Comparison of ENCODE assay signal across 18 mouse cellular contexts in the genomic region with DNA sequence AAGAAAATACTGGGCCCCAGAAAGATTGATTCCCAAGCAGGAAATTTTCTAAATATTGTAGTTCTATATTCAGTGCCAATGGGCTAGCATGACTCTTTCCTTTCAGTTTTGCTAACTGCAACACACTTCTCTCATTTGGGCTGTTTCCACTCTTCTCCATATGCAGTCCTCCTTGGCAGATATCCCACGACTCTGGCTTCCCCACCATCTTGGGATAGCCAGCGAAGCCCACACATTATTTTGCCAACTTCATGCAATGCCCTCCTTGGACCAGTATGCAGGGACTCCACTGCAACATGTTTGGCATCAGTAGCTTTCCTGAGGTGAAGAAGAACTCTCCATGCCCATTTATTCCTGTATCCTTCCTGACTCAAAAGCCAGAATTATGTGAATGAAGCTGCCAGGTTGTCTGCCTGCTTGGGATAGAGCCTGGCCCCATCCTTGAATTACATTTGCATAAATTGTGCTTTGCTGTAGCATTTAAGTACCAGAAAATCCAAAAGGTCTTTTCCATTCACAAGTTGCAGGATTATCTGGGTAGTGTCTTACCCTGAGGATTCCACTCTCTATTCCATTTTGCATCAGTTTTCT.
DNase-seq lines count a peak whose midpoint lies in the region; ATAC-seq and TF ChIP-seq lines count a peak whose summit lies in the region.
"Had no signal": no experiment of that assay in that cellular context is flagged by ENCODE, and none has a peak within 500 bp of the region (broad histone marks: within the 10 kb centered on the region; RNA-seq: fewer than 3 reads in every experiment).

No protein-coding gene starts in this region.

- TF ChIP-seq POLR2A in brain, embryonic 14.5 days (IDR thresholded peaks at IDR 0.05; ENCODE audit: borderline replicate concordance, extremely low read depth, insufficient read depth, insufficient read length, poor library complexity, severe bottlenecking): no peak

- intact Hi-C loops in heart, postnatal 10 days (cut with DNase I): no loop called here

- DNase-seq in forebrain, embryonic 11.5 days (ENCODE audit: low spot score): no peak
- no peak for DNase-seq in hindbrain, postnatal 0 days (ENCODE audit: low spot score)
- DNase-seq in brain, embryonic 14.5 days (ENCODE audit: low read depth): peak; percentile 35
- peak; percentile 65 for DNase-seq in forebrain, postnatal 0 days
- DNase-seq in heart, postnatal 10 days: no peak
- DNase-seq: adrenal gland, adult 2 months; adrenal gland, postnatal 25 days; cerebellum, adult 18-20 months; cerebellum, postnatal 25 days; gastrocnemius, postnatal 25 days; heart, postnatal 36 days; kidney, adult 18-20 months had no signal

- no peak overlapping the region for H3K9ac ChIP-seq in forebrain, embryonic 13.5 days
- no peak overlapping the region for H3K9ac ChIP-seq in forebrain, embryonic 11.5 days (ENCODE audit: low read length)
- no peak overlapping the region for H3K9ac ChIP-seq in hindbrain, embryonic 16.5 days (ENCODE audit: low read depth, low read length)
- H3K9ac ChIP-seq in hindbrain, postnatal 0 days (replicated peaks; ENCODE audit: low read length): no peak overlapping the region
- no peak overlapping the region for H3K9ac ChIP-seq in forebrain, postnatal 0 days
- H3K9ac ChIP-seq: embryonic facial prominence, embryonic 12.5 days; heart, embryonic 12.5 days; hindbrain, embryonic 15.5 days had no signal

- no peak overlapping the region for H3K27ac ChIP-seq in forebrain, embryonic 13.5 days
- H3K27ac ChIP-seq in forebrain, embryonic 11.5 days (ENCODE audit: low read depth, low read length): no peak overlapping the region
- no peak overlapping the region for H3K27ac ChIP-seq in hindbrain, embryonic 16.5 days (ENCODE audit: low read depth, low read length)
- no peak overlapping the region for H3K27ac ChIP-seq in hindbrain, postnatal 0 days
- H3K27ac ChIP-seq in forebrain, postnatal 0 days (ENCODE audit: low read depth, low read length): no peak overlapping the region
- H3K27ac ChIP-seq: embryonic facial prominence, embryonic 12.5 days; hindbrain, embryonic 15.5 days had no signal

- no peak overlapping the region for H3K4me2 ChIP-seq in forebrain, embryonic 13.5 days
- no peak overlapping the region for H3K4me2 ChIP-seq in forebrain, embryonic 11.5 days (ENCODE audit: low read depth, low read length, severe bottlenecking)
- H3K4me2 ChIP-seq in hindbrain, embryonic 16.5 days (ENCODE audit: low read length): no peak overlapping the region
- H3K4me2 ChIP-seq in hindbrain, postnatal 0 days (ENCODE audit: low read depth, low read length): no peak overlapping the region
- no peak overlapping the region for H3K4me2 ChIP-seq in forebrain, postnatal 0 days (ENCODE audit: low read depth)
- H3K4me2 ChIP-seq: embryonic facial prominence, embryonic 12.5 days; heart, embryonic 12.5 days; hindbrain, embryonic 15.5 days had no signal

- no peak for TF ChIP-seq CTCF in hindbrain, postnatal 0 days (IDR thresholded peaks at IDR 0.05; ENCODE audit: low read depth)
- TF ChIP-seq CTCF in brain, embryonic 14.5 days (IDR thresholded peaks at IDR 0.05; ENCODE audit: borderline replicate concordance, extremely low read depth, insufficient read depth, insufficient read length): no peak
- no peak for TF ChIP-seq CTCF in forebrain, postnatal 0 days (IDR thresholded peaks at IDR 0.05; ENCODE audit: low read depth)

- H3K4me1 ChIP-seq in forebrain, embryonic 13.5 days: no peaks in the 10 kb centered on the region
- no peaks in the 10 kb centered on the region for H3K4me1 ChIP-seq in forebrain, embryonic 11.5 days (replicated peaks; ENCODE audit: control insufficient read depth, insufficient read depth, low read length)
- H3K4me1 ChIP-seq in hindbrain, embryonic 16.5 days (ENCODE audit: control insufficient read depth, insufficient read depth, low read depth, low read length): no peaks in the 10 kb centered on the region
- H3K4me1 ChIP-seq in hindbrain, postnatal 0 days (ENCODE audit: insufficient read depth, low read length): no peaks in the 10 kb centered on the region
- H3K4me1 ChIP-seq in forebrain, postnatal 0 days (ENCODE audit: insufficient read depth): no peaks in the 10 kb centered on the region
- H3K4me1 ChIP-seq: embryonic facial prominence, embryonic 12.5 days; heart, embryonic 12.5 days; hindbrain, embryonic 15.5 days had no signal

- no peaks in the 10 kb centered on the region for H3K9me3 ChIP-seq in forebrain, embryonic 13.5 days (replicated peaks)
- no peaks in the 10 kb centered on the region for H3K9me3 ChIP-seq in forebrain, embryonic 11.5 days (ENCODE audit: control insufficient read depth, low read length)
- no peaks in the 10 kb centered on the region for H3K9me3 ChIP-seq in hindbrain, embryonic 16.5 days (ENCODE audit: control insufficient read depth, low read length)
- H3K9me3 ChIP-seq in hindbrain, postnatal 0 days (ENCODE audit: low read length): no peaks in the 10 kb centered on the region
- H3K9me3 ChIP-seq in forebrain, postnatal 0 days (ENCODE audit: low read length): no peaks in the 10 kb centered on the region
- H3K9me3 ChIP-seq: embryonic facial prominence, embryonic 12.5 days; heart, embryonic 12.5 days; hindbrain, embryonic 15.5 days had no signal

- H3K4me3 ChIP-seq in forebrain, embryonic 13.5 days: no peak overlapping the region
- no peak overlapping the region for H3K4me3 ChIP-seq in forebrain, embryonic 11.5 days (ENCODE audit: low read depth, low read length)
- no peak overlapping the region for H3K4me3 ChIP-seq in hindbrain, embryonic 16.5 days (ENCODE audit: low read length)
- H3K4me3 ChIP-seq in hindbrain, postnatal 0 days (ENCODE audit: low read length): no peak overlapping the region
- H3K4me3 ChIP-seq in forebrain, postnatal 0 days (ENCODE audit: low read depth, low read length): no peak overlapping the region
- H3K4me3 ChIP-seq: embryonic facial prominence, embryonic 12.5 days; heart, embryonic 12.5 days; hindbrain, embryonic 15.5 days had no signal

- no peaks in the 10 kb centered on the region for H3K36me3 ChIP-seq in forebrain, embryonic 13.5 days (ENCODE audit: poor library complexity, severe bottlenecking)
- no peaks in the 10 kb centered on the region for H3K36me3 ChIP-seq in forebrain, embryonic 11.5 days (ENCODE audit: control insufficient read depth, insufficient read depth, low read length)
- no peaks in the 10 kb centered on the region for H3K36me3 ChIP-seq in hindbrain, embryonic 16.5 days (ENCODE audit: control insufficient read depth, insufficient read depth, low read length)
- H3K36me3 ChIP-seq in hindbrain, postnatal 0 days (ENCODE audit: insufficient read depth, low read length): no peaks in the 10 kb centered on the region
- no peaks in the 10 kb centered on the region for H3K36me3 ChIP-seq in forebrain, postnatal 0 days (ENCODE audit: insufficient read depth)
- H3K36me3 ChIP-seq: embryonic facial prominence, embryonic 12.5 days; heart, embryonic 12.5 days; hindbrain, embryonic 15.5 days had no signal

- 83% methylated on average over 2 of the region's 2 CpGs for WGBS in forebrain, embryonic 13.5 days
- 77% methylated on average over 2 of the region's 2 CpGs for WGBS in forebrain, embryonic 11.5 days
- WGBS in hindbrain, embryonic 16.5 days: 84% methylated on average over 2 of the region's 2 CpGs
- 75% methylated on average over 2 of the region's 2 CpGs for WGBS in hindbrain, postnatal 0 days
- WGBS in forebrain, postnatal 0 days: 58% methylated on average over 2 of the region's 2 CpGs

- no peaks in the 10 kb centered on the region for H3K27me3 ChIP-seq in forebrain, embryonic 13.5 days
- H3K27me3 ChIP-seq in forebrain, embryonic 11.5 days (ENCODE audit: control insufficient read depth, insufficient read depth, low read length): no peaks in the 10 kb centered on the region
- H3K27me3 ChIP-seq in hindbrain, embryonic 16.5 days (replicated peaks; ENCODE audit: control insufficient read depth, insufficient read depth, low read length): no peaks in the 10 kb centered on the region
- H3K27me3 ChIP-seq in hindbrain, postnatal 0 days (ENCODE audit: insufficient read depth, low read length): no peaks in the 10 kb centered on the region
- no peaks in the 10 kb centered on the region for H3K27me3 ChIP-seq in forebrain, postnatal 0 days (ENCODE audit: insufficient read depth, low read length)
- H3K27me3 ChIP-seq: CH12.LX; embryonic facial prominence, embryonic 12.5 days; heart, embryonic 12.5 days; hindbrain, embryonic 15.5 days had no signal

- peak; percentile 53; the same call in 1 of the 2 replicates for ATAC-seq in forebrain, embryonic 13.5 days
- no peak for ATAC-seq in forebrain, embryonic 11.5 days (replicated peaks; ENCODE audit: low FRiP score)
- ATAC-seq in hindbrain, embryonic 16.5 days: peak; percentile 14; the same call in 1 of the 2 replicates
- ATAC-seq in hindbrain, postnatal 0 days: no peak
- peak; percentile 68 for ATAC-seq in forebrain, postnatal 0 days

Comparison
In these comparisons a context has a peak if more than half of its experiments do, and no peak if none do; other contexts are left out.
1. ATAC-seq: peak in forebrain, embryonic 13.5 days (single experiment), hindbrain, embryonic 16.5 days (single experiment) and forebrain, postnatal 0 days (single experiment); none in forebrain, embryonic 11.5 days (single experiment) and hindbrain, postnatal 0 days (single experiment).
2. DNase-seq: peak in brain, embryonic 14.5 days (single experiment) and forebrain, postnatal 0 days (single experiment); none in forebrain, embryonic 11.5 days (single experiment), hindbrain, postnatal 0 days (single experiment) and heart, postnatal 10 days (0 of 2).